Mouse (Mus musculus) embryonic facial prominence, embryonic 12.5 days (tissue): Measurements from ENCODE around the gene Myt1l. TPM values are rescaled to one million over a fixed set of nuclear protein-coding genes. Genes with fewer than 3 reads are reported as not detected.

Experiments
- ATAC-seq: fragments of 200-750 bp; cut with Nextera tagmentation; 2 replicates; pipeline ENCODE4 v1.8.0; 2017; ENCODE audit not compliant: insufficient number of reproducible peaks, insufficient read depth, low FRiP score, low TSS enrichment
- H3K27ac ChIP-seq: fragments of 300-500 bp; sonication (generic); 2 replicates; pipeline ENCODE4 v1.5.1; 2016; ENCODE audit warnings: mild to moderate bottlenecking
- H3K27me3 ChIP-seq: fragments of 300-500 bp; sonication (generic); 2 replicates; pipeline ENCODE4 v1.6.1; 2016; ENCODE audit warnings: mild to moderate bottlenecking, moderate library complexity
- H3K36me3 ChIP-seq: fragments of 300-500 bp; sonication (generic); 2 replicates; pipeline ENCODE4 v1.6.1; 2016; ENCODE audit warnings: mild to moderate bottlenecking
- H3K4me1 ChIP-seq: fragments of 300-500 bp; sonication (generic); 2 replicates; pipeline ENCODE4 v1.6.1; 2016
- H3K4me2 ChIP-seq: fragments of 300-500 bp; sonication (generic); replicated peaks from 2 replicates; pipeline ENCODE4 v1.6.1; 2016; ENCODE audit warnings: mild to moderate bottlenecking, moderate library complexity
- H3K4me3 ChIP-seq: fragments of 300-500 bp; sonication (generic); 2 replicates; pipeline ENCODE4 v1.5.1; 2016; ENCODE audit warnings: mild to moderate bottlenecking
- H3K9ac ChIP-seq: fragments of 300-500 bp; sonication (generic); 2 replicates; pipeline ENCODE4 v1.6.1; 2016; ENCODE audit warnings: mild to moderate bottlenecking, moderate library complexity
- H3K9me3 ChIP-seq: fragments of 300-500 bp; sonication (generic); 2 replicates; pipeline ENCODE4 v1.6.1; 2016; ENCODE audit warnings: mild to moderate bottlenecking, moderate library complexity
- WGBS: fragments of 180-500 bp; shearing (Covaris S2); methylation state at CpG from one replicate; pipeline ENCODE4 v1.1.7; 2016; 5-methylcytosine and 5-hydroxymethylcytosine counted together
- polyA plus RNA-seq: library from polyadenylated mRNA; unstranded; fragments of >200 nt; fragmentation: Nextera tagmentation; extraction: Ambion mirVana; gene quantifications from 2 replicates; pipeline ENCODE4 v1.2.1, GENCODE M21; 2016

The Myt1l gene
- 8.5 and 9.8 TPM in 2 replicates for polyA plus RNA-seq

DNA sequence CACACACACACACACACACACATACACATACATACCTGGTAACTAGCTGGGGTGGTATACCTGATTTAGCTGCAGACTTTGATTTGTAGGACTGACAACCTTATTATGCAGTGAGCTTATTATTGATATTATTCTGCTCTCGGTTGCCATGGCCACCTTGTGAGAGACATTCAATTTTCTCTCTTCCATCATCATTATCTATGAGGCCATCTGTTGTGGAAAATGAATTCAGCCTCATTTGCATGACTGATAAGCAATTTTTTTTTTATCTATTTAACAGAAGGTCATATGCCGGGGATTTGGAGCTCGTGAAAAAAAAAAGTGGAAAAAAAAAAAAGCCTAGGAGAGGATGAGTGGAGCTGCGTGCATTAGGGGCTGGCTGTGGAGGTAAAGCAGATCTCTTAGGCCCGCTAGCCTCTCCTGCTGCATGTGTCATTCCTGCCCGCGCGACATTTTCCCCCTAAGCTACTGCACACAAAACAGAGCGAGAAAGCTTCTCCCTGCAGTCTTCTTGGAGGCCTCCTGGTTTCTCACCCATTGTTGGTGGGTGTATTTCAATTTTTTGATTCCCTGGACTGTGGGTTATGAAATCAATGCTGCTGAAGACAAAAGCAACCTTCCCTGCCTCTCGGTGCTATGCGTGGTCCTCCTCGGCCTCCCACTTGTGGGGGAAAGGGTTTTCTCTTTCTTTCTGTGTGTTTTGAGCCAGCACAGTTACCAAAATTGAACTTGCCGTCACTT, at the start of gene Myt1l:
Myt1l (plus strand) TSS at position 354 of the 741 bp plus-strand sequence.
- H3K27me3 ChIP-seq, result peaks cover 35% of the 10 kb centered on the region
- H3K4me2 ChIP-seq, result peak within 1 kb of the TSS; percentile 54
- H3K36me3 ChIP-seq, result no peaks in the 10 kb centered on the region
- ATAC-seq, result no peak
- peaks cover 7% of the 10 kb centered on the region; the same call in 1 of the 2 replicates for H3K4me1 ChIP-seq
- H3K4me3 ChIP-seq, result peak within 1 kb of the TSS; percentile 27
- H3K27ac ChIP-seq, result peak within 1 kb of the TSS; percentile 69; the same call in 1 of the 2 replicates
- 0 out of 2 replicates have a peak within 1 kb of the TSS, but pooled peaks have one; percentile 19 for H3K9ac ChIP-seq
- 27% methylated on average over 13 of the region's 13 CpGs for WGBS
- no peaks in the 10 kb centered on the region for H3K9me3 ChIP-seq

DNA sequence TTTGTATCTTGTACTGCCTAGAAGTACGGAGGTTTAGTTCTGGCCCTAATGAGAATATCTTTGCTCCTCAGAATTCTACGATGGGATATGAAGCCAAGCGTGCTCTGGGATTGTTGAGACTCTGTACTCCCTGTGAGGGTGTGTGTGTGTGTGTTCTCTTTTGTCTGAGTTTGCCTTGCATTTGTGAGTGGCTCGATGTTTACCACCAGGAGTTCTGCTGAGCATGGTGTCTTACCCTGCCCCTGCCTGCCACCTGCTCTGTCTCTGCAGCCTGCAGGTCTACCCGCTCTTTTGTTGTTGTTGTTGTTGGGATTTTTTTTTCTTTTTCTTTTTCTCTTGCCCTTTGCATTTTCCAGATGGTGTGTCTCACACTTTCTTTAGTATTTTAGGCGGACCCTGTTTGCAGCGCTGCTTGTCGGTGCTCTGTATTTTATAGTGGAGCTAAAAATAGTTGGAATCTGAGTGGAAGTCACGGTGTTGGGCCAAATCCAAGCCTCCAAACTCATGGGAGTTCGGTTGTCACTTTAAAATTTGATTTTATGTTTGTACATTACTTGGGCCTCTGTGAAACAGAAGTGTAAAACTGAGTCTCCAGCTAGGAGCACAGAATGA, 41.7 kb upstream of the Myt1l start:
- H3K36me3 ChIP-seq, result no peaks in the 10 kb centered on the region
- no peak overlapping the region for H3K4me3 ChIP-seq
- no peak overlapping the region for H3K4me2 ChIP-seq
- H3K4me1 ChIP-seq, result no peaks in the 10 kb centered on the region
- H3K27ac ChIP-seq, result no peak overlapping the region
- no peaks in the 10 kb centered on the region for H3K9me3 ChIP-seq
- H3K9ac ChIP-seq, result no peak overlapping the region
- ATAC-seq, result no peak
- WGBS, result 88% methylated on average over 10 of the region's 10 CpGs
- no peaks in the 10 kb centered on the region for H3K27me3 ChIP-seq

DNA sequence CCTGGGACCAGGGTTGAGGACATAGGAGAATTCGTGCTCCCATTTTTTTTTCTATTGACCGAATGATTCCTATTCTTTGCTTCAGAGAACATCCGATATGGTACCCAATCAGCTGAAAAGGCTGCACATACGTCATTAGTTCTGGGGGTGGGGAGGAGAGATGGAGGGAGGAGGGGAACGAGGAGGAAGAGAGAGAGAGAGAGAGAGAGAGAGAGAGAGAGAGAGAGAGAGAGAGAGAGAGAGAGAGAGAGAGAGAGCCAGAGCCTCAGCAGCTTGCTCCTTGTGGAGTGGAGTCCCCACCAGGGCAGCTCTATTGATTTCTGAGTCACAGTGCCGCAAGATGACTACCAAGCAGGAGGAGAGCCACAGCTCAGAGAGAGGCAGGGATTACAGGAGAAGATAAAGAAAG, 1.9 kb upstream of the Myt1l start:
- Histone ChIP-seq H3K4me1 (peaks cover 7% of the 10 kb centered on the region; the same call in 1 of the 2 replicates), H3K9me3 (no peaks in the 10 kb centered on the region), H3K9ac (no peak overlapping the region), H3K4me3 (no peak overlapping the region), H3K4me2 (no peak overlapping the region), H3K36me3 (no peaks in the 10 kb centered on the region), H3K27me3 (peaks cover 30% of the 10 kb centered on the region), H3K27ac (no peak overlapping the region)
- WGBS, result 6% methylated on average over 6 of the region's 6 CpGs
- no peak for ATAC-seq

GRCm38 (mm10) chr12:29527048-29527761, 979 bp upstream of the Myt1l start:
- Histone ChIP-seq H3K36me3 (no peaks in the 10 kb centered on the region), H3K27ac (peak overlapping the region; percentile 36; the same call in 1 of the 2 replicates), H3K9me3 (no peaks in the 10 kb centered on the region), H3K4me2 (peak overlapping the region; percentile 54), H3K27me3 (peaks cover 30% of the 10 kb centered on the region), H3K9ac (0 out of 2 replicates have a peak overlapping the region, but pooled peaks have one; percentile 19), H3K4me3 (peak overlapping the region; percentile 27), H3K4me1 (peaks cover 7% of the 10 kb centered on the region; the same call in 1 of the 2 replicates)
- 2% methylated on average over 27 of the region's 27 CpGs for WGBS
- ATAC-seq, result peak; percentile 41; the same call in 1 of the 2 replicates

GRCm38 (mm10) chr12:29530241-29530725, 2.1 kb downstream of the Myt1l start:
- Histone ChIP-seq H3K36me3 (no peaks in the 10 kb centered on the region), H3K4me3 (no peak overlapping the region), H3K27me3 (peaks cover 56% of the 10 kb centered on the region), H3K9me3 (no peaks in the 10 kb centered on the region), H3K27ac (no peak overlapping the region), H3K9ac (no peak overlapping the region), H3K4me2 (no peak overlapping the region), H3K4me1 (peaks cover 10% of the 10 kb centered on the region)
- 5% methylated on average over 6 of the region's 6 CpGs for WGBS
- ATAC-seq, result no peak

GRCm38 (mm10) chr12:29530823-29531222, 2.6 kb downstream of the Myt1l start:
- no peak for ATAC-seq
- no peak overlapping the region for H3K4me3 ChIP-seq
- H3K36me3 ChIP-seq, result no peaks in the 10 kb centered on the region
- H3K4me2 ChIP-seq, result no peak overlapping the region
- H3K27ac ChIP-seq, result no peak overlapping the region
- H3K9me3 ChIP-seq, result no peaks in the 10 kb centered on the region
- H3K27me3 ChIP-seq, result peaks cover 58% of the 10 kb centered on the region
- no peak overlapping the region for H3K9ac ChIP-seq
- WGBS, result 81% methylated on average over 7 of the region's 7 CpGs
- H3K4me1 ChIP-seq, result peaks cover 11% of the 10 kb centered on the region

DNA sequence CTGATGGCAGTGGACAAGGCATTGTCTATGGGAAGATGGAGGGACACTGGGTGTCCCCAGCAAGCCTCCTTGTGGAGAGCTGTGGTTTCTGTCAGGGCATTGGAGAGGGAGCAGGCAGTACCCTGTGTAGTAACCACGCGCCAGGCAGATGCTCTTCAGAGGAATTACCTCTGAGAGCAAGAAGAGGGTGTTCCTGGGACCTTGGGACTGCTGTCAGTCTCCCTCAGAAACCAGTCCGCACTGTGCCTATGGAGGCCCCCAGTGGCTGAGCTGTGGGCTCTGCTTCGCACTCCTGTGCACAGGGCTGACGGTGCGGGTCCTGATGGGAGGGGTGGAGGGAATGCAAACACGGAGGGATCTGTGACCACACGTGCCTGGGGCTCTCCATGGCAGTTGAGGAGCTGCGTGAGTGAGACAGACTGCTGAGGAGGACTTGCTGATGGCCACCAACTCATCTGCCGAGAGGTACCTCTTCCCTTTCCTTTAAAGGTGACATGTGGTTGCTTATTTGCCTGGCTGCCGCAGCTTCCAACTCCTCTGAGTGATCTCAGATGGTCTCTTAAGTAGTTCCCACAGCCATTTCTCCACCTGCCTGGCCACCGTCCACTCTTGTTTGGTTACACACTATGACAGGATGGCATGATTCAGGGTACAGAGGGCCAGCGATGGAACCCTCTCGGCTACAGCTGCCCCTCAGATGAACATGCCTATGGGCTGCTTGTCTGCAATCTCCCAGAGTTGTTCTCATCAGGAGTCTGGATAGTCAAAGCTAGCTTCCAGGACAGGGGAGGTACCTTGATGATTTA, 5.1 kb downstream of the Myt1l start:
- no peak for ATAC-seq
- Histone ChIP-seq H3K36me3 (no peaks in the 10 kb centered on the region), H3K9me3 (no peaks in the 10 kb centered on the region), H3K27ac (no peak overlapping the region), H3K27me3 (peaks cover 48% of the 10 kb centered on the region), H3K4me2 (no peak overlapping the region), H3K4me1 (peaks cover 3% of the 10 kb centered on the region; the same call in 1 of the 2 replicates), H3K4me3 (no peak overlapping the region), H3K9ac (no peak overlapping the region)
- 24% methylated on average over 14 of the region's 14 CpGs for WGBS

DNA sequence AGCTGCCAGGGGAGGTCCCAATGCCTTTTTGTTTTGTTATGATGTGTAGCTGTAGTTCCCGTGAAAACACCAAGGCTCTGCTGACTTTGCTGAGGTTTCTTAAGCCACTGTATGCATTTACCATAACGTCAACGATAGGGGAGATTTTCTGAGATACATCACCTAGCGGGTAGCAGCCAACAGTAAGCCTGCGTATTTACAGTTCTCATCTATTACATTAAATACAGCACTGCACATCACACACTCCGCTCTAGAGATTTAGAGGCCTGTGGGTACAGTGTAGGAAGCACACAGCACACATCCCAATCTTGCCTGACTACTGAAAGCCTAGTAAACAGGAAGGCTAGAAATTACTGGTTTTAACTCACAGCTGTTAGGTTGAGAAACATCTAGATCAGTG, 6.1 kb downstream of the Myt1l start:
- peaks cover 42% of the 10 kb centered on the region for H3K27me3 ChIP-seq
- peak overlapping the region; percentile 27 for H3K4me3 ChIP-seq
- H3K36me3 ChIP-seq, result no peaks in the 10 kb centered on the region
- no peak overlapping the region for H3K27ac ChIP-seq
- 4% methylated on average over 6 of the region's 6 CpGs for WGBS
- H3K9me3 ChIP-seq, result no peaks in the 10 kb centered on the region
- ATAC-seq, result no peak
- H3K4me1 ChIP-seq, result peaks cover 3% of the 10 kb centered on the region; the same call in 1 of the 2 replicates
- H3K4me2 ChIP-seq, result peak overlapping the region; percentile 53
- no peak overlapping the region for H3K9ac ChIP-seq

DNA sequence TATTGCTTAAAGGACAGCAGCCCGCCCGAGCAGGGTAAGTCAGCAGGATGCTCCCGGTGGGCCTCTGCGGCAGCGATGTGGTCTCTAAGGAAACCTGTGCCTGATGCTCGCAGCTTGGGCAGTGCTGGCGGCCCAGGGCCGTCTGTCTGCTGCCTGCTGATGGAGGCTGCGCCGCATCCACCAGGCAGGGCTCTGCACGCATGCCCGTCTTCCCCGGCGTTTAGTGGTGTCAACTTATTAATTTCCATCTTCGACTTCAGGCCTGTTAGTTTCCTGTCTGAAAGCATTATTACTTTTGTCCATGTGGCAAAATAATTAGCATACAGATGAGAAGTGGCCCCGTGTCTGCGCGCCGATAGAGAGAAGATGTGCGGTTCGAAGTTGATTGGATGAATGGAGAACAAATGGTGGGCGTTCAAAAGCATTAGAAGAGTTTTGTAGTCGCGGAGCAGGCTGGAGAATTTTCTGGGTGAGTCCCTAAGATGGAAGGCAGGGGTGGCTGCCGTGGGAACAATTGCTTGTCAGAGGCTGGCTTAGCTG, 6.6 kb downstream of the Myt1l start:
- no peak for ATAC-seq
- Histone ChIP-seq H3K4me2 (peak overlapping the region; percentile 53), H3K36me3 (no peaks in the 10 kb centered on the region), H3K9ac (no peak overlapping the region), H3K4me3 (peak overlapping the region; percentile 27), H3K27me3 (peaks cover 42% of the 10 kb centered on the region), H3K27ac (no peak overlapping the region), H3K4me1 (peaks cover 3% of the 10 kb centered on the region; the same call in 1 of the 2 replicates), H3K9me3 (no peaks in the 10 kb centered on the region)
- WGBS, result under 1% methylated on average over 25 of the region's 25 CpGs

DNA sequence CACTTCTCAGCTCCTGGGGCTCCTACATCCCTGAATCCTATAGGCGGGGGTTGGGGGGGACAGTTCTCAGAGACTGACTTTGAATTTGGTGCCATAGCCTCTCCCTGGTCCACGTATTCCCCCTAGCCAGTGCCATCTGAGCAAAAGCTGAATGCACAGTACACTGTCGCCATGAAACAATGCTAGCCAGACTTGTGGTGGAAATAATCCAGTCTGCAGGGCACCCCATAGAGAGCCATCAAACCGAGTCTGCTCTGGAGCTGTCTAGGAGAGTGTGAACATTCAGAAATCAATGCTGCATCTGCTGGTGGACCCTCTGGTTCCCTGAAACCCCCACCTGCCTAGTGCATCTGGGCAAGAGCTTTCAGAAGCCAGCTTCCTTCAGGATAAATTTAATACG, 9.7 kb downstream of the Myt1l start:
- no peak overlapping the region for H3K4me3 ChIP-seq
- H3K9me3 ChIP-seq, result no peaks in the 10 kb centered on the region
- 55% methylated on average over 5 of the region's 5 CpGs for WGBS
- H3K4me1 ChIP-seq, result peaks cover 3% of the 10 kb centered on the region; the same call in 1 of the 2 replicates
- ATAC-seq, result no peak
- no peak overlapping the region for H3K9ac ChIP-seq
- peaks cover 36% of the 10 kb centered on the region for H3K27me3 ChIP-seq
- H3K4me2 ChIP-seq, result no peak overlapping the region
- no peaks in the 10 kb centered on the region for H3K36me3 ChIP-seq
- H3K27ac ChIP-seq, result no peak overlapping the region
